Mouse (Mus musculus) bone marrow macrophage, adult 2 months (primary cell): ENCODE results near the gene Atp8a1. TPM values are rescaled to one million over a fixed set of nuclear protein-coding genes. Genes with fewer than 3 reads are reported as not detected.

ENCODE experiments used
- H3K27ac ChIP-seq: 2 replicates; pipeline ENCODE4 v1.5.1; 2012; ENCODE audit warnings: low read depth, low read length; ENCODE audit not compliant: insufficient read depth
- H3K4me1 ChIP-seq: 2 replicates; pipeline ENCODE4 v1.6.1; 2012; ENCODE audit warnings: low read length; ENCODE audit not compliant: control insufficient read depth, insufficient read depth
- H3K4me3 ChIP-seq: 2 replicates; pipeline ENCODE4 v1.5.1; 2012; ENCODE audit warnings: mild to moderate bottlenecking, low read length, moderate library complexity; ENCODE audit not compliant: insufficient read depth
- CTCF ChIP-seq: IDR thresholded peaks from 2 replicates; pipeline ENCODE4 v1.5.1; 2012; ENCODE audit warnings: low read depth, mild to moderate bottlenecking, low read length, moderate library complexity
- POLR2A ChIP-seq: IDR thresholded peaks from 2 replicates; pipeline ENCODE4 v1.6.1; 2012; ENCODE audit warnings: mild to moderate bottlenecking, low read depth, low read length, borderline replicate concordance
- polyA plus RNA-seq: library from polyadenylated mRNA; stranded (reverse); fragments of >200 nt; gene quantifications from 2 replicates; pipeline ENCODE4 v1.2.4, GENCODE M21; 2012; ENCODE audit not compliant: missing spikeins, insufficient read depth, insufficient read length

The Atp8a1 gene
- polyA plus RNA-seq, 1 experiment, result 52.6 TPM

GRCm38 (mm10) chr5:67575705-67576104, 271.5 kb downstream of the Atp8a1 start:
- Histone ChIP-seq H3K4me1 (no peaks in the 10 kb centered on the region), H3K27ac (no peak overlapping the region), H3K4me3 (no peak overlapping the region)
- no peak for TF ChIP-seq POLR2A
- TF ChIP-seq CTCF, result no peak

GRCm38 (mm10) chr5:67574039-67574438, 273.2 kb downstream of the Atp8a1 start:
- Histone ChIP-seq H3K4me3 (no peak overlapping the region), H3K4me1 (no peaks in the 10 kb centered on the region), H3K27ac (no peak overlapping the region)
- no peak for TF ChIP-seq CTCF
- TF ChIP-seq POLR2A, result no peak

- Histone ChIP-seq H3K4me3 (no peak overlapping the region), H3K27ac (no peak overlapping the region), H3K4me1 (no peaks in the 10 kb centered on the region)
- TF ChIP-seq POLR2A, result no peak
- no peak for TF ChIP-seq CTCF
Measured at GRCm38 (mm10) chr5:67572552-67573155, 274.6 kb downstream of the Atp8a1 start.

Other genes with a start within 250 kb of the Atp8a1 start
- gene Shisa3, start 239.6 kb downstream of the Atp8a1 start, polyA plus RNA-seq, result not detected in 2 replicates
- gene Gm5108, start 94.2 kb upstream of the Atp8a1 start, polyA plus RNA-seq, result not detected in 2 replicates
- gene Gm21905, start 99.0 kb upstream of the Atp8a1 start, polyA plus RNA-seq, result not detected in 2 replicates
- not detected in 2 replicates for gene Grxcr1, start 184.4 kb upstream of the Atp8a1 start, polyA plus RNA-seq